ENCODE assay signal across 15 mouse cellular contexts in genomic region chr8:127885831-127886230, GRCm38 (mm10).
DNase-seq lines count a peak whose midpoint lies in the region; ATAC-seq and TF ChIP-seq lines count a peak whose summit lies in the region.
"Had no signal": no experiment of that assay in that cellular context is flagged by ENCODE, and none has a peak within 500 bp of the region (broad histone marks: within the 10 kb centered on the region; RNA-seq: fewer than 3 reads in every experiment).

No protein-coding gene starts in this region.

- 0 out of 2 replicates have a peak, but pooled peaks have one; percentile 43 for TF ChIP-seq EP300 in heart, adult 2 months (IDR thresholded peaks at IDR 0.05; ENCODE audit: insufficient read depth, low read depth, low read length)
- peak; percentile 90 for TF ChIP-seq EP300 in lung, postnatal 0 days (IDR thresholded peaks at IDR 0.05)

- H3K27ac ChIP-seq in heart, adult 2 months: peak overlapping the region; percentile 51
- no peak overlapping the region for H3K27ac ChIP-seq in lung, postnatal 0 days (ENCODE audit: low read length)
- H3K27ac ChIP-seq: heart, embryonic 10.5 days; liver, embryonic 13.5 days; midbrain, embryonic 13.5 days had no signal

- no peak for TF ChIP-seq CTCF in heart, adult 2 months (IDR thresholded peaks at IDR 0.05)
- TF ChIP-seq CTCF in lung, postnatal 0 days (IDR thresholded peaks at IDR 0.05): no peak

- no peak overlapping the region for H3K9ac ChIP-seq in heart, adult 2 months (ENCODE audit: low read depth, low read length)
- H3K9ac ChIP-seq in lung, postnatal 0 days (replicated peaks; ENCODE audit: low read depth): no peak overlapping the region
- H3K9ac ChIP-seq: liver, embryonic 13.5 days; midbrain, embryonic 13.5 days had no signal

- no peak overlapping the region for H3K4me2 ChIP-seq in lung, postnatal 0 days (replicated peaks; ENCODE audit: low read depth, low read length)
- H3K4me2 ChIP-seq: liver, embryonic 13.5 days; midbrain, embryonic 13.5 days had no signal

- TF ChIP-seq POLR2A in heart, adult 2 months (IDR thresholded peaks at IDR 0.05; ENCODE audit: insufficient read depth, low read depth, low read length): no peak

- H3K79me2 ChIP-seq in heart, adult 2 months (replicated peaks; ENCODE audit: control insufficient read depth, insufficient read depth, low read length): no peaks in the 10 kb centered on the region

- peak; percentile 85 for ATAC-seq in lung, postnatal 0 days
- ATAC-seq: midbrain, embryonic 13.5 days; Patski had no signal

- DNase-seq in heart, adult 2 months: peak in 1 of 2 experiments; percentile 20
- no peak for DNase-seq in heart, postnatal 4 days
- DNase-seq in 416B (ENCODE audit: low read depth): peak; percentile 56
- peak; percentile 62 for DNase-seq in embryo, embryonic 10 days (ENCODE audit: low spot score)
- DNase-seq in lung, postnatal 0 days (ENCODE audit: low spot score): peak; percentile 58
- no peak for DNase-seq in layer of hippocampus, adult 9-10 months (ENCODE audit: low spot score)
- DNase-seq in cerebellum, adult 11-12 months: no peak
- DNase-seq in spleen, postnatal 14 days (ENCODE audit: low spot score in 2 of 2): no peak
- DNase-seq: adrenal gland, postnatal 25 days; cerebellum, adult 8-10 months; liver, embryonic 13.5 days; thymus, adult 18-20 months had no signal

- H3K36me3 ChIP-seq in heart, adult 2 months (ENCODE audit: control insufficient read depth, insufficient read depth, low read length): no peaks in the 10 kb centered on the region
- no peaks in the 10 kb centered on the region for H3K36me3 ChIP-seq in lung, postnatal 0 days (ENCODE audit: insufficient read depth, low read length)
- H3K36me3 ChIP-seq: heart, embryonic 10.5 days; liver, embryonic 13.5 days; midbrain, embryonic 13.5 days had no signal

- H3K9me3 ChIP-seq in lung, postnatal 0 days (ENCODE audit: low read length): no peaks in the 10 kb centered on the region
- H3K9me3 ChIP-seq: heart, embryonic 10.5 days; liver, embryonic 13.5 days; midbrain, embryonic 13.5 days had no signal

- WGBS in heart, adult 2 months: 34% methylated on average over 3 of the region's 3 CpGs
- WGBS in lung, postnatal 0 days: 51% methylated on average over 3 of the region's 3 CpGs

- H3K4me1 ChIP-seq in heart, adult 2 months (ENCODE audit: control insufficient read depth, insufficient read depth, low read length): 0 out of 2 replicates have a peak, but pooled peaks cover 1% of the 10 kb centered on the region
- H3K4me1 ChIP-seq in lung, postnatal 0 days (ENCODE audit: insufficient read depth, low read depth, low read length): no peaks in the 10 kb centered on the region
- H3K4me1 ChIP-seq: liver, embryonic 13.5 days had no signal

- H3K4me3 ChIP-seq in heart, adult 2 months: no peak overlapping the region
- no peak overlapping the region for H3K4me3 ChIP-seq in lung, postnatal 0 days (ENCODE audit: low read depth, low read length)
- H3K4me3 ChIP-seq: heart, embryonic 10.5 days; liver, embryonic 13.5 days; midbrain, embryonic 13.5 days had no signal

- intact Hi-C loops in heart, adult 2 months (cut with DNase I): no loop called here

- H3K27me3 ChIP-seq in heart, adult 2 months (ENCODE audit: control insufficient read depth, insufficient read depth, low read length): no peaks in the 10 kb centered on the region
- H3K27me3 ChIP-seq in lung, postnatal 0 days (replicated peaks; ENCODE audit: insufficient read depth, low read length): no peaks in the 10 kb centered on the region
- H3K27me3 ChIP-seq: liver, embryonic 13.5 days; midbrain, embryonic 13.5 days; Patski had no signal

Comparison
In these comparisons a context has a peak if more than half of its experiments do, and no peak if none do; other contexts are left out.
1. DNase-seq: peak in 416B (single experiment), embryo, embryonic 10 days (single experiment) and lung, postnatal 0 days (single experiment); none in heart, postnatal 4 days (single experiment), layer of hippocampus, adult 9-10 months (single experiment), cerebellum, adult 11-12 months (single experiment) and spleen, postnatal 14 days (0 of 2).